Mouse (Mus musculus): Measurements from ENCODE around the gene Msx3.

Msx3 gene

GRCm38 (mm10) chr7:140048361-140049114, at the start of gene Msx3:
Msx3 (minus strand) TSS chr7:140049089.
- peak; percentile 51 for DNase-seq (ENCODE audit: low spot score)

- no peak for DNase-seq (ENCODE audit: low spot score)
These were observed 49.6 kb upstream of the Msx3 start for GRCm38 (mm10) chr7:140098466-140098865.

DNA sequence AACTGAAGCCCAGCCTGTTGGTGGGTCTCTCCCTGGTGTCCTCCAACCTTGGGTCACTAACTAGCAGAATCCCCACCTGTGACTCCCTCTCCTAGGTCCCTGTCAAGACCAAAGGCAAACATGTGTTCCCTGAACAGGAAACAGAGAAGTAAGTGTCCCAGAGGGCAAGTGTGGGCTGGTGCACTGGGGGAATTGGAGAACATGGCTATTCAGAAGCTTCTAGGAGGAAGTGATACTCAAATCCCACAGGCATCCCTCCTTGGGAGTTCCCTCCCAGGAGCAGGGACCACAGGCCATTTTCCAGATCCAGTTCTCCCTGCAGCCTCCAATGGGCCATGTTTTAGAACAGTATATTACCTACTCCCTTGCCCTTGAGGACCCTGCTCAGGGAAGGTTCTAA, 47.2 kb upstream of the Msx3 start:
- no peak for DNase-seq (ENCODE audit: low spot score)

- no peak for DNase-seq (ENCODE audit: low spot score)
These were observed 46.7 kb upstream of the Msx3 start for GRCm38 (mm10) chr7:140095556-140095955.

- no peak for DNase-seq (ENCODE audit: low spot score)
These were observed 46.1 kb upstream of the Msx3 start for GRCm38 (mm10) chr7:140094954-140095353.

- DNase-seq (ENCODE audit: low spot score) = no peak
These were observed 44.1 kb upstream of the Msx3 start, which contains the start of gene Prap1 for GRCm38 (mm10) chr7:140092924-140093528. Prap1 (plus strand) TSS chr7:140093395.

DNA sequence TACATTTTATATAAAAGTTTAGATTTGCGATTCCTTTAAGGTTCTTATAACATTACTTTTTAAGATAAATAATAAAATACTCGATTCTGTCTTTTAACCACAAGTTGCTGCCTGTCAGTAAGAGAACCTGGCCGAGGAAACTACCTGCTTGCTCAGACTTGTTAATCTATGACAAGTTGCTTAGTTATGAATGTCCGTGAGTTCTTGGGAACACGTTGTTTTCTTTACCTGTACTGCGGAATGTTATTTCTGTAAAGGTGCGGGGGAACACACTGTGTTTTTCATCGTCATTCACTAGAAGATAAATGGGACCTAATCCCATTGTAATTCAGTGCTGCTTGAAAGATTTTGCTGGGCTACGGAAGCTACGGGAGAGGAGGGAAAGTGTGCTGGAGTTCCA, 41.7 kb upstream of the Msx3 start:
- no peak for DNase-seq (ENCODE audit: low spot score)

- DNase-seq (ENCODE audit: low spot score) = peak; percentile 85
These were observed 33.4 kb upstream of the Msx3 start, which contains the start of gene Caly for GRCm38 (mm10) chr7:140082242-140082678. Caly (minus strand) TSS chr7:140082548.

DNA sequence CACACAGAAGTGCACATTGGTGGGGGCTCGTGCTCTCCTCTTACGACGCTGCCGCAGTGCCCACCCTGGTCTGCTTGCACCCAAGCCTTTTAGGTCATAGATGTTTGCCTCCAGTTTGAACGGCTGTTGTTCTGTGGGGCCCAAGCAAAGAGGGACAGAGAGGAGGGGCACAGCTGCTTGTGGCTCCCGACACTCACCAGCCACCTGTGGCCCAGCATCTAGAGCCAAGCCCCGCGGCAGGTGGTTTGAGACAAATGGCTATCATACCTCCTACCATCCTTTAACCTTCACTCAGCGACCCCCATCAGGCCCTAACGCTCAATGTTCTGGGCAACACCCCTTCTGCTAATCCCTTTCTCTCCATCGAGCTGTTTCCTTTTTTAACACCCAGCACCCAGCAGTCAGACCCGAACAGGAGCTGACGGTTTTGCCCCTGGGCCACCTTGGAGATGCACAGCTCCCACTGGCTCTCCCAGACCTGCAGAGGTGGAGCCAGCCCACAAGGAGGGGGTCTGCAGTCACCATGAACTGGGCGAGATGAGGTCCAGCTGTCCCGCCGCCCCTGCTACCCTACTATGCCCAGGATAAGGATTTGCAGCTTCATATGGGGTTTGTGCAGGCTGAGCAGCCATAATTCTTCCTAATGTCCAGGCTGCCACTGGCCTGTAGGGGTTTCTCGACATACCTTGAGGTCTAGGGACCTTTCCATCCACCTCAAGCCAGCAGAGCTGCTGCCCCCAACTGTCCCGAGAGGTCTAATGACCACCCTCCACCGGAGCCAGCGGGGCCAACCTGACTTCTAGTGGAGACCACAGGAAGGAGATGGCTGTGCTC, 32.7 kb upstream of the Msx3 start:
- no peak for DNase-seq (ENCODE audit: low spot score)

GRCm38 (mm10) chr7:140080503-140081156, 31.7 kb upstream of the Msx3 start:
- peak; percentile 95 for DNase-seq (ENCODE audit: low spot score)

DNA sequence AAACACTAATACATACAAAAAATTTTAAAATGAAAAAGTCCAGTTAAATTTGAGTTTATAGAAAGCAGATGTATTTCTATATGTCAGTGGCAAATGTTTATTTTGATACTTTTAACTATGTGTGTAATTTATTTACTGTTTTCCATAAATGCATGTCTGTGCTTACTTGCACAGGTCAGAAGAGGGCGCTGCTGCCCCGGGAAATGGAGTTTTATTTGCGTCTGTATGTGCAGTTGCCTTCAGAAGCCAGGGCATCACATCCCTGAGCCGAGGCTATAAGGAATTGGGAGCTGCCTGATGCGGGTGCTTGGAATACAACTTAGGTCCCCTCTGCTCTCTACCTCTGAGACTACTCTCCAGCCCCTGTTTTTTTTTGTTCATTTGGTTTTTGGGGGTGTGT, 29.8 kb upstream of the Msx3 start:
- peak; percentile 88 for DNase-seq (ENCODE audit: low spot score)

GRCm38 (mm10) chr7:140077698-140078097, 28.8 kb upstream of the Msx3 start:
- no peak for DNase-seq (ENCODE audit: low spot score)

DNA sequence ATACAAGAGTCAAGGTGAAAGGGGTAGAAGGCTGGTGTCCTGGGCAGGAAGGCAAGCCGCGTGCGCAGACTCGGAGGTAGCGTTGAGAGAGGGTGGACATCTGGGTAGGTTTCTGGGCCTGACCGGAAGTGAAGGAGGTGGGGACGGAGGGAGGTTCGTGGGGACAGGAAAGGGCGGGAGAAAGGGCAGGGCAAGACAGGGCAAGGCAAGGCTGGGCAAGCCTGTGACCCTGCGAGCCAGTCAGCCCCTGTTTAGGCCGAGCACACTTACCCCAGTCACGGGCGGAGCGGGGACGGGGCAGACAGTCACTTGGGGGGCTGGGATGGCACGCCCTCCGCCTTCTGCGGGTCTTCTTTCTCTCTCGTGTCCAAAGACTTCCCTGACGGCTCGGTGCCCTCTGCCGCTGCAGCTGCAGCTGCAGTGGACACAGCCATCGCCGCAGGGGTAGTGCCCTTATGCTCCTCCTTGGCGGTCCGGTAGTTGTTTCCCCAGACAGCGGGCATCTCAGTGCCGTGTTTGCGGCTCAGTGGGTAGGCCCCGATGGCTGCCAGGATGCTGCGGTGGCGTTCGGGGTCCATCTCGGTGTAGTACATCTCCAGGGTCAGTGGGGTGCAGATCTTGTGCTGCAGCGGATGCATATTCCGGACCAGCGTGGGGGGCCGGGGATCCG, 21.3 kb upstream of the Msx3 start:
- peak; percentile 42 for DNase-seq (ENCODE audit: low spot score)

DNA sequence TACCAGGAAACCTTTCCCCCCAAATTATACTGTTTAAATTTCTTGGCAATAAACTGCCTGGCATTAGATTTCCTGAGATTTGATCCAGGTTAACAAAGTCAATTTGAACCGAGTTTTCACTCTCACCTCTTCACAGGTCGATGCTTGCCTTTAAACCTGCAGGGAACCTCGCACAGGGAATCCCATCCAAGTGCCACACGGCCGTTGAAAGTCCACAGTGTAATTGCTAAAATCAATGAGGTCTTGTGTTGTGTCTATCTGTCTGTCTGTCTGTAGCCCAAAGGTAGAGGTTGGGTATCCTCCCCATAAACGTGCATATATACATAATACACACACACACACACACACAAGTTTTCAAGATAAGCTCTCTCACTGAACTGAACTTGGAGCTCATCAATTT, 18.5 kb upstream of the Msx3 start:
- no peak for DNase-seq (ENCODE audit: low spot score)

DNA sequence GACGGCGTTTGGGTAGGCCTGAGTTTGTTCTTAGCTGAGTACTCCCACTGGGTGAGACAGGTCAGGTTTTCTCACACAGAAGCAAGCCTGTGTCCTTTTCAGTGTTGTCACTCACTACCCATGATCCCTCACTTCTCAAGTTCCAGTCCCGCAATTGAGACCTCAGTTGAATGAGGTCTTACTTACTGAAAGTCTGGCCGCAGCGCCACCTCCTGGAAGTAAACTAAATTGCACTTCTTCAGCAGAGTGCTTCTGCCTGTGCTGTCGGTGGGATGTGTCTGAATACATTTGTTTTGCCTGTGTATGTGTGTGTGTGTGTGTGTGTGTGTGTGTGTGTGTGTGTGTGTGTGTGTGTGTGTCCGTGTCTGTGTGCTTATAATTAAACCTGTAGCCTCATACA, 14.2 kb upstream of the Msx3 start:
- peak; percentile 92 for DNase-seq (ENCODE audit: low spot score)

DNA sequence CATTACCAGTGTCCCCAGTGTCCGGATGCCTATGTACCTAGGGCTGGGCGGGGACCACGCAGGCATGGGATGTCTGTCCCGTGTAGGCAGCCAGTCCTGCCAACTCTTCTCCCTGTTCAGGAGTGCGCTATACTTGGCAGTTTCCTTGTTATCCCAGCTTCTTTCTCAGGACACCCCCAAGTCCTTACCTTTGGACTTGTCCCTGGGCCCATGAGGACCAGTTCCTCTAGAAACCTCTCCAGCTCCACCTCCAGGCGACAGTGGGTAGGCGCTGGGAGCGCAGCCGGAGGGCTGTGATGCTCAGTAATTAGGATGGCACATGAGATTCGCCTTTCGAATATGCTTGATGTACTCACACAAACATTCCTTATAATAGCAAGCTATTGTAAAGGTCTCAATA, 13.4 kb upstream of the Msx3 start:
- DNase-seq (ENCODE audit: low spot score) = peak; percentile 67

- DNase-seq (ENCODE audit: low spot score) = no peak
These were observed 12.9 kb upstream of the Msx3 start for GRCm38 (mm10) chr7:140061832-140062130.

GRCm38 (mm10) chr7:140060936-140061831, 12.3 kb upstream of the Msx3 start:
- peak; percentile 86 for DNase-seq (ENCODE audit: low spot score)

GRCm38 (mm10) chr7:140059601-140060000, 10.7 kb upstream of the Msx3 start:
- peak; percentile 23 for DNase-seq (ENCODE audit: low spot score)

- DNase-seq (ENCODE audit: low spot score) = no peak
These were observed 9.6 kb upstream of the Msx3 start for GRCm38 (mm10) chr7:140058528-140058927.
